Mouse (Mus musculus): ENCODE measurements at regions not wholly inside any gene's neighbourhood (a gene's known extent, or its start where the extent isn't known, plus 50 kb on each side); places are given as distances from the start of the nearest gene placed in this dataset.
"Not testable (repeated sequence)": the region's sequence is repeated elsewhere in the genome, so short reads cannot be mapped to it uniquely, and the experiment has no call there.

DNA sequence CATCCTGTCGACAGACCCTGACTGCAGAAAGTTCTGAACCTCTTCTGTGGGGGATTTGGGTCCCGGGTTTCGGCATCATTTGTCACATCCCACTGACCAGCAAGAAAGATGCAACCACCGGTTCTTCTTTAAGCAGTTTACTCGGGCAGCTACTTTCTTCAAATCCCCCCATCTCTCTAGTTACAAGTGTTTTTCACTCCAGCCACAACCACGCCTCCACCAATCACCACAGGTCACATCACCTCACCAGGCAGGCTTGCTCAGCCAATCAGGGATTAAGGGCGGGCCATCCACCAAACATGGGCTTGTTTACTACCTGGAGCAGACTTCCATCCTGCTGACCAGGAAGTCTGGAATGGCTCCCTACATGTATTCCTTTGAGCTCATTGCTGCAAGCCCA, 119.6 kb downstream of the Tnfsf18 start:
- not testable (repeated sequence) for DNase-seq

DNA sequence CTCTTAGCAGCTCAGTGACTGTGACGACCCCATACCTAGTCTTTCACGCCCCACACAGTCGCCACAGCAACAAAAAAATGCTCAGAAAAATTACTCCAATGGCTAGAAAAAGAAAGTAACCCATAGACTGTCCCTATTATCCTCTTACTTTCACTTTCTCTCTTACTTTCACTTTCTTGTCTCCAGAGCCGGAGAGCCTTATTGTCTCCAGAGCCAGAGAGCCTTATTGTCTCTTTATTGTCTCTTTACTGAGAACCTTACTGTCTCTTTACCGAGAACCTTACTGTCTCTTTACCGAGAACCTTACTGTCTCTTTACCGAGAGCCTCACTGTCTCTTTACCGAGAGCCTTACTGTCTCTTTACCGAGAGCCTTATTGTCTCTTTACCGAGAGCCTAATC, 119.2 kb downstream of the Tnfsf18 start:
- not testable (repeated sequence) for DNase-seq

DNA sequence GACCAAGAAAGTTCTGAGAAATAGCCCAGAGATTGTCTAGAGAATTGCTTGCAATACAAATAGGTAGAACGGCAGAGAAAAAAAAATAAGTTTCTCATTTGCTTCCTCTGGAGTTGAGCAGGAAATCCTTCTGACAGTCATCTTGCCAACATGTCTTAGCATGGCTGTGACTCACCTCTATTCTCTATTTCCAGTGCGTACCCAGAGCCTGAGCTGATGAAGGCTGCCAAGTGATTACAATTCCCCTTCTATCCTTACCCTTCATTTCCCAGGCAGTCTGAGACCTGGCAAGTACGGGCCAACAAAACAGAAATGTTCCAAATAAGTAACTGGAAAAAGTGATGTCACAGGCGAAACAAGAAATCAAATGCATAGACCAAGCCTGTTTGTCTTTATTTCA, 113.0 kb downstream of the Tnfsf18 start:
- DNase-seq: no peak

DNA sequence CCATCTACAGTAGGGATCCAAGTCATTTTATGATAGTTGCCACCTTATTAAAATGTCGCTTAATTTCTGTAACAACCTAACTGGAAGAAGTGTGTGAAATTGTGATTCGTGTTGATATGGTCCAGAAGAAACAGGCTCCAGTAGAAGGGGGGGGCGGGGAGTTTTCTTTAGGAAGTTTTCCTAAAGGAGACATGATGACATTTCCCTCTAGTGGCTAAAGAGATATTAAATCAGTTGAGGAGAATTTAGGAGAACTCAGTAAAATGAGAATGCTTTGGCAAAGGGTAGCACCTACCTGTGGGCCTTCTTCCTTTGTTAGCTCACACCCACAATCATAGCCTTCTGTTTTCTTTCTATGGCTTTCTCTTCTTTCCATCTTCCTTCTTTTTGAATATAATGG, 107.7 kb downstream of the Tnfsf18 start:
- no peak for DNase-seq

DNA sequence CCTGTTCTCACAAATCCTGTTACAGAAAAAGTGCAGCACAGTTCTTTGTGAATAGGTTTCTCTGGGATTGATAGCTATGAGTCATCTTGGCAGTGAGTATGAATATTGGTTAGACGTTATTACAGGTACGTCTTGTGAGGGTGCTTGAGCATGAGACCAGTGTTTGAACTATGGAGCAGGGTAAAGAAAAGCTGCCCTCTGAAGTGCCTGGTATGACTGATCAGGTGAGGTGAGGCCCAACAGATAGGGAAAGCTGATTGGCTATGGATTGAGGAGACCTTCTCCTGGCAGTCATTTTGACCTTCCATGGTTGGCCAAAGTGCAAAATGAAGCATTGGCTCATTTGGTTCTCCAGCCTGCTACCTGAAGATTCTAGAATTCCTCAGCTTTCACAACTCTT, 106.7 kb downstream of the Tnfsf18 start:
- no peak for DNase-seq

DNA sequence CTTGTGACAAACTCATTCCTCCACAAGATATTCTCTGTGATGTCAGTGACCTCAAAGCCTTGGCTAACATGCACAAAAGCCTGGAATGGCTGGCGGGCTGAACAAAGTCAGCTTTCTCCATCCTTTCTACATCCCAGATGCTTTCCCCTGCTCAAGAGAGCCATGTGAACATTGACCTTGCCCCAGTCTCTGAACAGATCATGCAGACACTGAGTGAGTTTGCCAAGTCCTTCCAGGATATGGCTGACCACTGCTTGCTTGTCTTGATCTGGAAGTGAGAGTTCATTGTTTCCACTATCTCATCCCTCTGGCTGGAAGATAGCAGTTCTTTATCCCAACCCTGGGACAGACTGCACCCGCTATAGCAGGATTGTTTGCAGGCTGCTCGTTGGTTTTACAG, 103.7 kb downstream of the Tnfsf18 start:
- DNase-seq: no peak

DNA sequence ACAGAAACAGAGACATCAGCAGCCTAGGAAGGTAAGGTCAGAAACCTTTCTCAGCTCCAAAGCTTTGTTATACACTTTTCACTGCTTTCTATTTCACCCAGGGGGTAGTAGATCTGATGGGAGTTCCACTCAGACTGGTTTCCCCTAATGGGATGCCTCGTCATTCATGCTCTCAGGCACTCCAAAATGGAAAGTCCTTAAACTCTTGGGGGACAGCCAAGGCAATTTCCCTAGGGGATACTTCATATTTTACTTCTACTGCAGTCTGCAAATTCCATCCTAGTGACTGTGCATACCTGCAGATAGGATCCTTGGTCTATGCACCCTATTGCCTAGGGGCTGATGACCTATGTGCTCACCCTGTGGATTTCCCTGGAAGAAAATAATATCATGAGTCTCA, 82.1 kb downstream of the Tnfsf18 start:
- DNase-seq: no peak

DNA sequence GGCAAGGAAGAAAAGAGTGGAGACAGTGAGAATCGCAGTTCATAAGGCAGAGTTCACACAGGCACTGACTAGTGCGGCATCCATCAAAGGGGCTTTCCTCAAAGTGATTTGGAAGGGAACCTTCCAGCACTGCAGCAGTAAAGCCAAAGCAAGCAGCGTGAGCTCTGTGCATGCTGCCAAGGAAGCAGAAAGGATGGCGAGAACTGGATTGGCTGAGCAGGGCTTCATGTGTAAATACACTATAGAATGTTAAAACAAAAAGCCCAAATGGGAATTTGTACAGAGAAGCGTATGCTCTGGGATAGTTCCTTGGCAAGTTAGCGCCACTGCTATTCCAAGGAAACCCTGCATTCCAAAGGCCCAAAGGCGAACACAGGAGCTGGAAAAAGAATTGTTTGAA, 81.5 kb downstream of the Tnfsf18 start:
- DNase-seq: no peak

DNA sequence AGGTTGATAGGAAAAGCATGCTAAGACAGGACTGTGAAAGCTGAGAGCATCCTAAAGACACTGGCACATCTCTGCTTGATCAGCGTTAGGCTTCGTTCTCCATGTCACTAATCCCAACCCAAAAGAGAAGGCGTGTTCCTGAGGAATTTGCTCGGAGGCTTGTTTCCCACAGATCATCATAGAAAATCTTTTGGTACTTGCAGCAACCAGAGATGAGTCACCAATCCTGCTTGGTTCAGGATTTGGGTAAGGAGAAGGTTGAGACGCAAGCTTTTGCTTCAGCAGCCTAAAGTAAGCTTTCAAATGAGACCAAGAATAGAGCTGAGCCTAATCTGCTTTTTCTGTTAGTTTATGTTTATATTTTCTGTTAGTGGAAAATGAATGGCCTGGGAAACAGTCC, 80.7 kb downstream of the Tnfsf18 start:
- no peak for DNase-seq

DNA sequence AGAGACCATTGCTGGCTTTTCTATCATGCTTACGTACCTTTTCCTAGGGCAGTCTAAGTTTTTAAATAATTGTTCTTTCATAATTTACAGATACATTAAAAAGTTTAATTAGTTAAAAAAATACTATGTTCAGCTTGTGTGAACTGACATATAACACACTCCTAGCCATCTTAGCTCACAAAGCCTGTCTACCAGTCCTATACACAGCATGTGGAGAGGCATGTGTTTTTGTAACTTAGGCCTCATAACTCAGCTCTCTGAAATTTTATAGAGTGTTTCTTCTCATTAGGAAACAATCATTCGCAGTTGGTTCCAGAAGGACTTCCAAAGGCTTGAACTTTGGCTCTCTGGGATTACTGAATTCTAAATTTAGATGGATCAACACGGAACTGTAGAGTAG, 76.3 kb downstream of the Tnfsf18 start:
- no peak for DNase-seq

DNA sequence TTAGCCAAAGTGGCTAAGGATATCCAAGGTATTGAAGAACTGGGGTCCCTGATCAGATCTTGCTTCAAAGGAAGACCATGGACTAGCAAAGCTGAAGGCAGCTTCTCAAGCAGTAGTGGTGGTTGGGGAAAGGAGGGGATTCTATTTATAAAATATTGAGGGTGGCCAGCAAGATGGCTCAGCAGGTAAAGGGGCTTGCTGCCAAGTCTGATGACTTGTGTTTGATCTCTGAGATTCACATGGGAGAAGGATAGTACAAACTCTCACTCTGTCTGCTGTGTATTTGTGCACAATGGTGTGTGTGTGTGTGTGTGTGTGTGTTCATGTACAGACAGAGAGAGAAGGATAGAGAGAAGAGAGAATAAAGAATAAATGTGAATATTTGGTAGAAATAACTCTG, 73.4 kb downstream of the Tnfsf18 start:
- no peak for DNase-seq

DNA sequence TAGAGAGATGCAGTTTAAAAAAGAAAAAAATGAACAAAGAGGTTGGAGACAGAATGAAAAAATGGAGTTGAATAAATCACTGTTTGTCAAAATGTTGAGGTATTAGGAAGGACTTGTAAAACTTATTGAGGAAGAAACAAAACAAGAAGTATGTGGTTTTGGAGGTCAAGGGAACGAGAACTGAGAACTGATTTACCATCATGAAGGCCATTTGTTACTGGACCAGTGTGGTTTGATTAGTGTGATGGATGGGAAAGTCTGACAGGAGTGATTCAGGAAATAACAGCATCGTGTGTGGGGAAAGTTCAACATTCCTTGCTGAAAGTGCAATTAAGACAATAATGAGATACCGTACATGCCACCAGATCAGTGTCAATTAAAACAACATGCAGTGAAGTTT, 65.9 kb downstream of the Tnfsf18 start:
- no peak for DNase-seq

Measured in adrenal gland, postnatal 25 days (tissue).